Mouse (Mus musculus): Measurements from ENCODE around the gene Sdhb.

Sdhb gene

DNA sequence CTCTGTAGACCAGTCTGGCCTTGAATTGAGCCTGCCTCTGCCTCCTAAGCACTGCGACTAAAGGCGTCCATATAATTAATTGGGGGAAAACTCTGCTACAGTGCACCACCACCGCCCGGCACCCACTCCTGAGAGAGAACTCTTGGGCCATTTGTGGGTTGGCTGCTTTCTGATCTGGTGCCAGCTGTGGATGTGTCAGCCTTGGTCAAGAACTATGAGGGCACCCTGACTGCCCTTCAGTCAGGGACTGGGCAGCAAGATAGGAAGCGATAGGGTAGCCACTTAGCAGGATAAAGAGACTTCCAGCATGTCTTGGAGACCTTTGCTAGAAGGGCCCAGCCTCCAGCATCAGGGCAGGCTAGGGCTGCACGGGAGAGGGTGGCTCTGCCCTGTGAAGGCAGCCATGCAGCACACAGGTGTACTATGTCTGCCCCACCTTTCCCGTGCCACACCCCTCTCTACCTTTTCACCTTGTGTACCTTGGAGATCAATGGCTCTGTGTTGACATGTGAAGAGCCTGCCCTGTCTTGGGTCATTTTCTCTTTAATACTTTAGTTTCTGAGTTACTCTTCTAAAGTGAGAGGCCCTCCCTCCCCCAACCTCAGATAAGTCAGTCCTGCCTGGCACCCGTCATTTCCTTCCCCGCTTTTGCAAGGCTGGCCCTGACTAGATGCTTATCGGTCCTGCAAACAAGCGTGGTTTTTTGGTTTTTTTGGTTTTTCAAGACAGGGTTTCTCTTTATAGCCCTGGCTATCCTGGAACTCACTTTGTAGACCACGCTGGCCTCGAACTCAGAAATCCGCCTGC, 17.1 kb downstream of the Sdhb start:
- no peak for DNase-seq (ENCODE audit: low spot score in 2 of 2)

DNA sequence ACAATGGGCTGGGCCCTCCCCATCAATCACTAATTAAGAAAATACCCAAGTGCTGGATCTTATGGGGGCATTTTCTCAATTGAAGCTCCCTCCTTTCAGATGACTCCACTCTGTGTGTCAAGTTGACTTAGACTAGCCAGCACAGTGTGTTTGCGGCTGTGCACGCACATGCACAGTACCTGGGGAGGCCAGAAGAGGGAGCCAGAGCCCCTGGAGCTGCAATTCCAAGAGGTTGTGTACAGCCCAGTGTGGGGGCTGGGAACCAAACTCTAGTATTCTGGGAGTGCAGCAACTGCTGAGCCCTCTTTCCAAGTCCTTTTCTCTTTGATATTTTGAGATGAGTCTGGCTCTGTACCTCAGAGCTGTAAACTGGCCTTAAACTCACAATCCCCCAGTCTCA, 20.6 kb downstream of the Sdhb start:
- no peak for DNase-seq (ENCODE audit: low spot score in 2 of 2)

DNA sequence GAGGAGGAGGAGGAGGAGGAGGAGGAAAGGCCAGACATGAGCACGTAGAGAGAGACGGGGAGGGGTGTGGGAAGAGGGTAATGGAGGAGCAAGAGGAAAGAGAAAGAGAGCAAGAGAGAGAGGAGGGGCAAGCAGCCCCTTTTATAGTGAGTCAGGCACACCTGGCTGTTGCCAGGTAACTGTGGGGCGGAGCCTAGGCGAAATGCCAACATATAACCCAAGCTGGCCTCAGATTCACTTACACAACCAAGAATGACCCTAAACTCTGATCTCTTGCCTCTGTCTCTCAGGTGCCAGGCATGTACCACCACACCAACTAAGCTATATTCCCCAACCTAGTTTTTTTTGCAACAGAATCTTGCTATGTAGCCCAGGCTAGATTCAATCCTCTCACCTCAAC, 21.8 kb downstream of the Sdhb start:
- DNase-seq (ENCODE audit: low spot score in 2 of 2) = no peak

DNA sequence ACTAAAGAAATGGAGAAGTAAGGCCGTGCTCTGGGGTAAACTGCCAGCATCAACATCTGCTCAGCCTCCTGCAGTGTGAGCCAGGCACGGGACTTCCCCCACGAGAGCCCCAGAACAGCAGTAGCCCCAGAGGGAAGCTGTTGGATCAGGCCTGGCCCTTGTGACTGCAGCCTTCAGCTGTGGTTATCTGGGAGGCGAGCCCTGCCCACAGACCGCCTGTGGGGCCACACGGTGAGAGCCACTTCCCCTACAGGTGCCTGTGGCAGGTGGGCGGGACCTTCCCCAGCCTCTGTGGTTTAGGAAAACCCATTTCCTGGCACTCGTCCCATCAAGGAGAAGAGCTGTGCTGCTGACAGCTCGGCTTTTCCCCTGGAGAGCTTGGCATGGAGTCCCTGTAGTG, 22.4 kb downstream of the Sdhb start:
- peak in 1 of 2 experiments; percentile 65 for DNase-seq (ENCODE audit: low spot score in 2 of 2)

DNA sequence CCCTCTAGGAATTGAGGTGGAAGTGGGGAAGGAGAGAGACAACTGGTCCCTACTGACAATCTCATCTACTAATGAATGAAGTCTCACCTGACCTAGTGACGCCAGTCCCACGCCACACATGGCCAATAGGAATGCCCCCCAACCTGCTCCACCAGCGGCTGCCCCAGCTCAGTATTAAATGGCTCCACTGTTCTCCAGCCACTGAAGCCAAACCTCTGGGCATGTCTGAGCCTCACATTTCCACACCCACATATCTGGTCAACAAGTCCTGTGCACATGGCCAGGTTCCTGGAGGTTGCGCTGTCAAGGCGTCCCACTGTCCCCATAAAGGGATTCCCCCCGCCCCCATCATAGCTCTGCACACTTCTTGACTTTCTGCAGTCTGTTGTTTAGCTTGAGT, 23.5 kb downstream of the Sdhb start:
- DNase-seq (ENCODE audit: low spot score in 2 of 2) = peak in 1 of 2 experiments; percentile 70

DNA sequence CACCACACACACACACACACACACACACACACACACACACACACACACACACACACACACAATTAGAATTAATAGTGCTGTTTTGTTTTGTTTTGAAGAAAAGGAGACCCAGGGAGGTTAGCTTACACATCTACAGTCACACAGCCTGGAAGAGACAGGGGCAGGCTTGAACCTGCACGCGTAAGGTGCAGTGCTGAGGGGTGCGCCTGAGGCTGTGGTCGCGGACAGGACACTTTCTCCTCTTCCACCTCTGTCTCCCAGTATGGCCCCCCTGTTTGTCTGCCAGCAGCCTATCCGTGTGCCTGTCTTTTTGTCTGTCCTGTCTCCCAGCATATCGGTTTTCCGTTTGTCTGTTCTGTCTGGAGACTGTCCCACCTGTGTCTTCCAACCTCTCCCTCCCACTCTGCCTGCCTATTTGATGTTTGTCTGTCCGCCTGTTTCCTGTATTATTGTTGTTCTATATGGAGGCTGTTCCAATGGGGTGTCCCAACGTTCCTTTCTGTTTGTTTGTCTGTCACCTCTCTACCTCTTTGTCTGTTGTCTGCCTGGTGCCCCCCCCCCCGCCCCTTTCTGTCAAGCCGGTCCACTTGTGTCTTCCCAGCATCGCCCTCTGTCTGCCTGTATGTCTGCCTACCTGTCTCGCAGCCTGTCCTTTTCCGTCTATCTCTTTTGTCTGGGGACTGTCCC, 25.2 kb downstream of the Sdhb start:
- no peak for DNase-seq (ENCODE audit: low spot score in 2 of 2)

DNA sequence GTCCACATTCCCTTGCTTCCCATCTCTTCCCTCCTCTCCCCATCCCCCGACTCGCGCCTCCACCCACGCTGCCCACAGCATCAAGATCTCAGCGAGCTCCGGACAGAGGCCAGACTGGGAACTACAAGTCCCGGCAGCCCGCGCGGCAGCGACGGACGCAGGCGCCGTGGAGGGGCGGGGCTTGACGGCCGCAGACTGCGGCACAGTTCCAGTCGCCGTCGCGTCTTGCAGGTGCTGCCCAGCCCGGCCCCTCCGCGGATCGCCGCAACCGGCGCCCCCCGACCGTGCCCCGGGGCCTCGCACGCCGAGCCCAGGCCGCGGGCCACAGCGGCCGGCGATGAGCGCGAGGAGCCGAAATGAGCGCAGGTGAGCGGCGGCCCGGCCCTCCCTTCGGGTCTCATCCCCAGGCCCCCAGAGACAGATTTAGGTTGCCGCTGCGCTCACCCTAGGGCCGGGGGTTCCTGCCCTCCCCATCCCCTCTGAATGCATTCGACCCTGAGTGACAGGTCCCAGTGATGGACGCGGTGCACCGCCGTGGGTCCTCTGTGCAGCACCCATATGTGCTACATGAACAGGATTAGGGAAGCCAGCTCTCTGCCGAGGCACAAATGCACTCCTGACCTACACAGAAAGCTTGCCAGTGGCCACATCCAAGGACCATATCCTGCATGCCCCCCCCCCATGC, 25.9 kb downstream of the Sdhb start, which contains the start of gene Atp13a2:
Atp13a2 (plus strand) TSS at position 163 of the 685 bp plus-strand sequence.
- peak; percentile 87 to 94 for DNase-seq (ENCODE audit: low spot score in 2 of 2)

DNA sequence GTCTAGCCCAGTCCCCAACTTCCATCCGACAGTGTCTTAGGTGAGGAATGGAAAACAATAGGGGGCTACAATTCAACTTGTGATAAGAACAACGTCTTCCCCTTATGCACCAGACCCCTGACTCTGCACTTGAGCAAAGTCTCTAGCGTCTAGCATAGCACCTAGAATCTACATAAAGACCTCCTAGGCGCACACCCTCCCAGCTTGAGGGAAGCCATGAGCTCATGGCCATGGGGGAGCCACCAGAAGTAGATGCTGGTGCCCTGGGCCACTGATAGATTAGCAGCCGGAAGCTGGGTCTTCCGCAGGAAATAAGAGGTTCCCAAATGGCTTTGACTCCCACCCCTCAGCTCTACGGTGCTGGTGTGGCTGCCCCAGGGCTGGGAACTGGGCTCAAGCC, 26.5 kb downstream of the Sdhb start:
- DNase-seq (ENCODE audit: low spot score in 2 of 2) = no peak

DNA sequence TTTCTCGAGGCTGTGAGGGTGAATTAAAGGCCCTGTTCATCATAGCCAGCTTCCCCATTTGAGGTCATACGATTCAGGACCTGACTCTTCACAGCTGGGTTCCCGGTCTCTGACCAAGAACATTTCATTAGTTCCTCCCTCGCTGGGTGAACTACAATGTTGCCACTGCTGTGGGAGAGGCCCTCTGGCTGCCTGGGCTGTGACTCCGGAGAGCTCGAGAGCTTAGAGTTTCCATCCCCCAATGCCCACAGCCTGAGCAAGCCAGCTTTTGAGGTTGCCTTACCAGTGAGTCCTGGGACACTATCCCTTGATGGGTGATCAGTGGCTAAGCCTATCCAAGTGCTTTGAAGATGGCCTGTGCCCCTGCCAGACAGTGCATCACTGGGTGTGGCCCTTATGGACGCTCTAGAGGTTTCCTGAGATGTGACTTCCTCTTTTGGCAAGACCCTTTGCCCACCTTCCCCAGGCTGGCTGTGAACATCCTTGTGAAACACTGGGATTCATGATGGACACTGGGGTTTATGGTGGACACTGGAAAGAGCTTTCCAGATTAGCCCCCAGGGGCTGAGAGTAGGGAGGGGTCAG, 27.8 kb downstream of the Sdhb start:
- DNase-seq (ENCODE audit: low spot score in 2 of 2) = no peak

DNA sequence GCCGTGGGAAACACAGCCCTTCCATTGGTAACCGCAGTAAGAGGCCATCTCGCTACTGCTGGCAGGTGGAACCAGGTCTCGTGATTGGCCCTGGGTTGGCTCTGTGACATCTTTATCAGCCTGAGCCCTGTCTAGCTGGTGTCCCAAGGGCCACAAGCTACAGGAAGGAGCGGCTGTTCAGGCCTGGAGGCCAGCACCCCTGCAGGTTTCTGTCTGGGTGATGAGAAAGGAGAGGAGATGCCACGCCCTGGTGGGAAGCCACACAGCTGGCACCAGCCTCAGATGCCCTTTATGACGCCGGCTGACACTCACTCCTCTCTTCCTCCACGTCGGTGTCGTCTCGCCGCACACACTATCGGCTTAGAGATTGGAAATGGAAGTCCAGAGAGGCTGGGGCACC, 28.4 kb downstream of the Sdhb start:
- DNase-seq (ENCODE audit: low spot score in 2 of 2) = no peak

DNA sequence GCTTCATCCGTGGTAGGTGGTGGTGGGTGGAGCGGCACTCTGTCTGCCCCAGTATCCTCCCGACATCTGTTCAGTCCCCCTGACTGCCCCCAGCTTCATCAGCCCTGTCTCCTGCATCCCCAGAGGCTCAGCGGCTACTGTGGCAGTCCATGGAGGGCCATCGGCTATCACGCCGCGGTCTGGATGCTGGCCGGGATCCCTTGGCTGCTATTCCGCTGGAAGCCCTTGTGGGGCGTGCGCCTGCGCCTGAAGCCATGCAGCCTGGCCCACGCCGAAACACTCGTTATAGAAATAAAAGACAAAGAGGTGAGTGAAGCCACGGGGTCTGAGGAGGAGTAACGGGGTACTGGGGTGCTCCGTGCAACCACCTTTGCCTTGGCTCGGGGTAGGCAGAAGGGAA, 31.2 kb downstream of the Sdhb start:
- no peak for DNase-seq (ENCODE audit: low spot score in 2 of 2)

DNA sequence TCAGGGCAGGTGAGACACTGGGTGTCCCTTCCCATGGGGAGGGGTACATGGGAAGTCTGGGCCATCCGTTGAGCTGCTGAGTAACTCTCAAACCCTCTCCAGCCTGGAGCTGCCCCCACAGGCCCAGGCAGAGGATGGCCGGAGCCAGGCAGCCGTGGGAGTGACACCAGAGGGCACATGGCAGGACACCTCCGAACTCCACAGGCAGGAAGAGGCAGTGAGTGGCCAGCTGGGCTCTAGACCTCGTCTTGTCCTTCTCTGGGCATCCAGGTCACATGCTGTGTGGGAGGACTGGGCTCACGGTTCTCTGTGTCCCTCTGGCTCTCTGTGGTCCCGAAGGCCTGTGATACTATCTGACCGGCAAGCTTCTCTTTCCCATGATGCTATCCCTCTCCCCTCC, 32.8 kb downstream of the Sdhb start:
- no peak for DNase-seq (ENCODE audit: low spot score in 2 of 2)

DNA sequence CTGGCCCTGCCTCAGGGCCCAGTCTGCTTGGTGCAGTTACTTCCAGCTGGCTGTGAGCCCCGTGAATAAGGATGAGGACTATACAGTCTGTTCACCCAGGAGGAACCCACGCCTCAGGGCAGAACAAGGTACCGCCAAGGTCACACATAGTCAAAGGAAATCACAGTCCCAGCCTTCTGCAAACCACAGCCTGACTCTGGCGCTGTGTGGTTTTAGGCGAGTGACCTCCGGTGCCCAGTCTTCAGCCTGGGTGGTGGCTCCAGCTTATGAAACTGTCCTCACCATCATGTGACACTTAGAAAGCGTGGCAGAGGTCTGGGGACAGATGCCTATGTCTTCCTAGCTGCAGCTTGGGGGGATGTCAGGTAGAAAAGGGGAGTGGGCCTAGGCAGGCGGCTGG, 34.8 kb downstream of the Sdhb start:
- DNase-seq (ENCODE audit: low spot score in 2 of 2) = no peak

DNA sequence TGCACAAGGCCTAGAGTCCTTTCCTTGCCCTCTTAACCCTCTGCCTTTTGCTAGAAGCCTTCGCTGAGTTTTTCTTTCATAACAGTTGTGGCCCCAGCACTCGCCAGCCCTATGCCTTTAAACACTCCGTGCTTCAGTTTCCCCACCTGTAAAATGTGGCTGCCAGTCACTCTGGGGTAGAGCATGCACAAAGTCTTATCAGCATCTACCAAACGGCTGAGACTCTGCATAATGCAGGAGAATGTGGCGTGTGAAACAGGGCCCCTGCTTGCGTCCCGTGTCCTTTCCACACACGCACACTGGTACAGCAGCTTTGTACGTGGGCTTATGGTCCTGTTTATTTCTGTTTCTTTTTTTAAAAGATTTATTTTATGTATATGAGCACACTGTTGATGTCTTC, 35.8 kb downstream of the Sdhb start:
- DNase-seq (ENCODE audit: low spot score in 2 of 2) = no peak

DNA sequence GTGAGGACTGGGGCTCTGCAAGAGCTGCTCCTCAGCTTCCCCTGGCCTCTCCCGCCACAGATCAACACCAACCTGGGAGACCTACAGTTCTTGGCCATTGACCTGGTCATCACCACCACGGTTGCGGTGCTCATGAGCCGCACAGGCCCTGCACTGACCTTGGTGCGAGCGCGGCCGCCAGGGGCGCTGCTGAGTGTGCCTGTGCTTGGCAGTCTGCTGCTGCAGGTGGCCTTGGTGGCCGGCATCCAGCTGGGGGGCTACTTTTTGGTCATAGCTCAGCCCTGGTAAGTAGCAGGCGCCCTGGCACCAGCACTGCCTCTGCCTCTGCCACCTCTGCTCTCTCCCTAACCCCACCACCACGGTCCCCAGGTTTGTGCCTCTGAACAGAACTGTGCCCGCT, 45.0 kb downstream of the Sdhb start:
- DNase-seq (ENCODE audit: low spot score in 2 of 2) = no peak

DNA sequence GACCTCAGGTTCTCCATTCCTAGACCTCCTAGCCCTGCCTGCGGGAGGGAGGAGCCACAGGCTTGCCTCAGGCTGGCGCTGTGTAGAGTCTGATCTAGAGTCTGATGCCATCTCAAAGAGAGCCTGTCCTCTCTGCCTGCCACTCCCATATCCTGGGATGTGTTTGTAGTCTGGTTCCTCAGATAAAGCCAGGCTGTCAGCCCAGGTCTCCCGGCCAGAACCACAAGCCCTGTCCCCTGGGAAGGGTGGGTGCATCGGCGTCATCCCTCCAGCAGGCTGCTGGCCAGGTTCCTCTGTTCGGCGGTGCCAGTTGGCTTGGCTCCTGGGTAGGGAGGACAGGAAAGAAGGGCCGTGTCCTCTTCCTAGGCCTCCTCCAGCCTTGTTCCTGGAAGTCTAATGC, 47.0 kb downstream of the Sdhb start:
- no peak for DNase-seq (ENCODE audit: low spot score in 2 of 2)

DNA sequence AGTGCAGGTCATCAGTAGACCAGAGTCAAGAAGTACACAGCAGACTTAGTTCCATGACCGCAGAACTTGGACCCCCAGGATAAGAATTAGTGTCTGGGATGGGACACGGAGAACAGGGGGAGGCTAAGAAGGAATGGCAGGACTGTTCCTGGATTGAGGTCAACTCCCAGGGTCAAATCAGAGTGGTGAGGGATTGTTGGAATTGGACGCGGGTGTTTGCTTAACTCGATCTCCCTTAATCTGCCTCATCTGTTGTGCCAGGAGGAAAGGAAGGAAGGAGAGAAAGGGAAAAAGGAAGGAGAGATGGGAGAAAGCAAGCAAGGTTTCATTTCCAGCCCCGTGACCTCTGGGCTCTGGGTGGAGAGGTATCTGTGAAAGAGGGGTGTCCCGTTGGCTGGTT, 49.1 kb downstream of the Sdhb start, which contains the start of gene Mfap2:
Mfap2 (plus strand) TSS at position 301 of the 400 bp plus-strand sequence.
- no peak for DNase-seq (ENCODE audit: low spot score in 2 of 2)

DNA sequence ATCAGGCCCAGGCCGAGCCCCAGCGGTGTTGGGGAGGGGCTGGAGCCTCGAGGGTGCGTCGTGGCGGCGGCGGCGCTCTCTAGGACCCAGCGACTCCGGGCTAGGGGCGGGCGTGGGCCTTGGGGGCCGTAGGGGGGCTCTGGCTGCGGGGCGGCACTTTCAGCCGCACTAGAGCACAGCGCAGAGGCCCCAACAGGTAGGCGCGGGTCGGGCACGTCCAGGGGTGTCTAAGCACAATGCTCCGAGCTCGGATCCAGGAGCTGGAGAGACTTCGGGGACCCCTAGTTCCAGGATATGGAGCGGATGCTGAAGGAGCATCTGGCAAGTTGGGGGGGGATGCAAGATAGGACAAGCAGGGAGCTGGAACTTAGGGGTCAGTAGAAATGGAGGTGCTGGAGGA, 49.5 kb downstream of the Sdhb start:
- DNase-seq (ENCODE audit: low spot score in 2 of 2) = no peak

DNA sequence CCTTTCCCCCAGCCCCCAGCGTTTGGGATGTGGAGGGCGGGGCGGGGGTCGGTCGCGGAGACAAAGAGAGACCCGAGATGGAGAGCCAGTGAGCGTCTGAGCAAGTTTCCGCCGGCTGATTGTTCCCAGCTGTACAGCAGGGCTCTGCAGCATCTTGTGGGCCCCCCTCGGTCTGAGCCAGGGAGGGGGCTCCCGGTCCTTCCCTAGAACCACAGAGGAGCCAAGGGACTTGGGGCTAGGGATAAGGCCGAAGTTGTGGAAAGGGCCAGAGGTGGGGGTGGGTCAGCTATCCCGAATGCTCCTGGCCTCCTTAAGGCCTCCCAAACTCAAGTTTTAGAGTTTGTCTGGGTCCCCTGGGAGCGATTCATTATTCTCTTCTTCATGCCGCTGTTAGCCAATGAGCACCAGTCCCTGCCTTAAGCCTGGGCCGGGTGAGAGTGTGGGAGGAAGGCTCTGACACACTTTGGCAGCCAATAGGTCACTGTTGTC, 50.0 kb downstream of the Sdhb start:
- DNase-seq (ENCODE audit: low spot score in 2 of 2) = no peak

DNA sequence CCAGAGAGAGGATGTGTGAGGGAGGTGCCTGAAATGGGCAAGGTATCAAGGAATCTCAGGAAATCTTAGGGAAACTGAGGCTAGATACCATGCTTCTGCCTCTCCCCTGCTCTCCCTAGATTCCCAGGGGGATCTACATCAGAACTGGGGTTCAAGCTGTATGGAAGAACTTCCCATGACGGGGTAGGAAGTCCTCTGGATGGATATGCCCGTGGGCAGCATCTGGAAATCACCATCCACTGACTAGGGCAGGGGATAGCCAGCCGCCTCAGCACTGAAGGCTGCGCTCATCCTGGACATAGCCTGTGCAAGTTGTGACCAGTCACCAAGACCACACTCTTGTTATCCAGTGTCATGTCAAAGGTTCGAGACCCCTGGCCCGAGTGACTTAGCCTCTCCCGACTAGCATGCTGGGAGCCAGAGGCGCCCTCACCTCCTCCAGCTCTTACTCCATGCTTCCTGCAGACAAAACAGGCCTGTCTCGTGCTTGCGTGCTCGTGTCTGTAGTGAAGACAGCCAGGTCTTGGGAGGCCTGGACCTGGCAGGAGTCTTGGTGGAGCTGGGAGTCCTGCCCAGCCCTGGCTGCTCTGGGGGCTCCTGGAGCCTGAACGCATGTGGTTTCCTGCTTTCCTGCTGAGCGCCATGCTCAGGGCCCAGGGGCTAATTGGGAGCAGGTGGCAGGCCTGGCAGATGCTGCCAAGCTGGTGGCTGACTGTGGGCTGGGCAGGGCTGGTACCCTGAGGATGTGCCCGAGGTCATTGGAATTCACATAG, 50.7 kb downstream of the Sdhb start:
- DNase-seq (ENCODE audit: low spot score in 2 of 2) = no peak

DNA sequence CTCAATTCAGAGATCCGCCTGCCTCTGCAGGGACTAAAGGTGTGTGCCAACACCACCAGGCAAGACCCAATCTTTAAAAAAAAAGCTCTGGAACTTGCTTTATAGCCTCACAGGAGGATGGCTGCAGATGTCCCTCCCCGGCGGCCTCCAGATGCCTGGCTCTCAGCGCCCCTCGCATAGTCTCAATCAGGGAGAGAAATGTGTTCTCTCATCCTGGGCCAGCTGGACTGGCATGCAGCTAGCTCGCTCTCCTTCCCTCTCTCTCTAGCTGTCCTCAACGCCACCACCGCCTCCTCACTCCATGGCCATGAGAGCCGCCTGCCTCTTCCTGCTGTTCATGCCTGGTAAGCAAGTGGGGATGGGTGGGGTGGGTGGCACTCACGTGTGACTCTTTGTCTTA, 51.6 kb downstream of the Sdhb start:
- DNase-seq (ENCODE audit: low spot score in 2 of 2) = no peak

Measured in urinary bladder, adult 18-20 months (tissue).